Mouse (Mus musculus) adrenal gland, postnatal 25 days (tissue): Measurements from ENCODE around the gene Pdcl2. TPM values are rescaled to one million over a fixed set of nuclear protein-coding genes. Genes with fewer than 3 reads are reported as not detected.

Source experiments
- DNase-seq: peaks from one replicate; pipeline ENCODE4 v3.0.0; 2021; ENCODE audit warnings: mixed read lengths
- long read RNA-seq: library from polyadenylated mRNA; stranded (forward); transcript quantifications from one replicate; pipeline ENCODE4 v2.0.0, GENCODE M21; 2021
- total RNA-seq: library from RNA; stranded (reverse); gene quantifications from 2 replicates; pipeline ENCODE4 v1.2.3, GENCODE M21; 2021

The Pdcl2 gene
- total RNA-seq = not detected in 2 replicates
- long read RNA-seq = 0 reads

DNA sequence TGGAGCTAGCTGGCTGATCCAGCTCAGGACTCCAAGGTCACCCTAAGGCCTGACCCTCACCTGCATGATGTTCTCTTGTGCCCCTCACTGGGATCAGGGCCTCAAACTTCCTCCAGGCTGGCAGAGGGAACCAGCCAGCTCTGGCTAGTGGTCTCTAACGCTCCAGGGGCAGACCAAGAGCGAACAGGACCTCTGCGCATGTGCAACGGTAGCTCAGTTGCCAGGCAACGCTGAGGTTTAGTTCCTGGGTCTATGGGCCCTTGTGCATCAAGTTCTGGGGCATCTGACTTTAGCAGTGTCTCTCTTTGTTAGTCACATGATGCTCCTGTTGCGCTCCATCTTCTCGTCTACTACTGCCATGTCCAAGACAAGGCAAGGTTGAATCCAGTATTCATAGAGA lies at the start of gene Pdcl2:
Pdcl2 (minus strand) TSS at position 204 of the 400 bp plus-strand sequence.
- no peak for DNase-seq

GRCm38 (mm10) chr5:76379216-76379615 lies 48.3 kb upstream of the Pdcl2 start:
- no peak for DNase-seq

DNA sequence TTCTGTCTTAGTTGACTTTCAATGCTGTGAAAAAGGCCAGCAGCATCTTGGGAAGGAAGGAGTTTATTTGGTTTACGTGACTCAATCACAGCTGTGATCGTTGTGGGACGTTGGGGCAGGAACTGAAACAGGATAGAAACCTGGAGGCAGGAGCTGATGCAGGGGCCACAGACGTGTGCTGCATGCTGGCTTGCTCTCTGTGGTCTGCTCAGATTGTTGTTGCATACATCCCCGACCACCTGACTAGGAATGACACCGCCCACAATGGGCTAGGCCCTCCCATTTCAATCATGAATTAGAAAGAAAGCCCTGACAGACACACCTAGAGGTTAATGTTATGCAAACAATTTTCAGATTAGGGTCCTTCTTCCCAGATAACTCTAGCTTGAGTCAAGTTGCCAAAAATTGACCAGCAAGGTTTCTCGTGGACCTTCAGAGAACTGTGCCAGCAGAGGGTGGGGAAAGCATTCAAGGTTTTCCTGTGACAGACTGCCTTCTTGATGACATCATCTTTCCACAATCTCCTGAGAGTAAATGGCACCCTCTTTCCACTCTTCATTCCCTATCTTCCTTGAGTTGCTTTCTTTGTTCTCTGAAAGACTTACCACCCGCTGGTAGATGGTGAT lies 38.4 kb upstream of the Pdcl2 start:
- DNase-seq = peak; percentile 10

GRCm38 (mm10) chr5:76365406-76365805 lies 34.5 kb upstream of the Pdcl2 start:
- no peak for DNase-seq

GRCm38 (mm10) chr5:76363453-76364104 lies 32.6 kb upstream of the Pdcl2 start, which contains the start of gene Nmu:
Nmu (minus strand) TSS chr5:76363788.
- peak; percentile 8 for DNase-seq

GRCm38 (mm10) chr5:76360786-76361185 lies 29.8 kb upstream of the Pdcl2 start:
- no peak for DNase-seq

GRCm38 (mm10) chr5:76360057-76360456 lies 29.1 kb upstream of the Pdcl2 start:
- no peak for DNase-seq

DNA sequence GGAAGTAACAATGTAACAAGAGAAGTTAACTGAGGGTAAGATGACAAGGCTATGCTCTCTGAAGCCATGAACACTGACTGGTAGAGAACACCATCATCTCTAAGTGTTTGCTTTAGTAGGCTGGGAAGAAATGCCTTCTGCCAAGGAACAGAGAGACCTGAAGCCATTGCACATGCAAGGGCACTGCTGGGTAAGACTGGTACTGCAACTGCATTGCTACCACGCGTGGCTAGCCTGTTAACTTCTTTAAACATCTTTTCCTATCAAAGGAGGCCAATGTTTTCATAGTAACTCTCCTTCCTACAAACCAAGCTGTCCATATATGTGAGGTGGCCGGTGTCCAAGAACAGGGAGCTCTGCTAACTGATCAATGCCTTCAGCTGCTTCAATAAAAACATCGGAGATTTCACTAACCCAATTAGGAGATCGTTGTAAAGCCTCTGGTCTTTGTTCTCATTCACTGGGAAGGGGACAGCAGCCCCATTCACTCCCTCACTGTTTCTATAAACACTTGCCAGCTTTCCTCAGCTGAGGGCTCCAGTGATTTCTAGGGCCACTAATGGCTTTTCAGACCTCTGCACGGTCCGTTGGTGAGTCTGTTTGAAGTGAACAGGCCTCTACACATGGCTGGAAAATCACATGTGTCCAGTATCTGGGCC lies 21.1 kb upstream of the Pdcl2 start:
- no peak for DNase-seq

- no peak for DNase-seq
Measured at GRCm38 (mm10) chr5:76351537-76351936, 20.6 kb upstream of the Pdcl2 start.

- no peak for DNase-seq
Measured at GRCm38 (mm10) chr5:76346137-76346536, 15.2 kb upstream of the Pdcl2 start.

GRCm38 (mm10) chr5:76340931-76341330 lies 10.0 kb upstream of the Pdcl2 start:
- DNase-seq = no peak

GRCm38 (mm10) chr5:76337100-76337499 lies 6.1 kb upstream of the Pdcl2 start:
- no peak for DNase-seq

DNA sequence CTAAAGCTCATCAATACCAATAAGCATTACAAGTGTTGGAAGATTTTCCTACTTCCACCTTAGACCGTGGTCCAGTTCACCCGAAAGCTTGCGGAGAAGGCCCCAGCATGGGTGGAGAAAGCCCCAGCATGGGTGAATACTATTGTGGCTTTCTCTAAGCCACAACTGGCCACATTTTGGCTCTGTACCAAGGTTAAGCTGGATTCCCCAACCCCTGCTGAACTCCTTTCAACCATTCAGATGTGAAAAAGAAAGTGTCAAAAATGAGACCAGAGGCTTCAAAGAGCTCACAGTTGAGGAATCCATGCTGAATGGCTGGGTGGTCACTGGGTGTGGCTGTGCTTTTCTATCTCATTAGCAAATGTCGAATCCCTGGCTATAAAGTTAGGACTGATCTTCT lies 2.9 kb upstream of the Pdcl2 start:
- DNase-seq = no peak

DNA sequence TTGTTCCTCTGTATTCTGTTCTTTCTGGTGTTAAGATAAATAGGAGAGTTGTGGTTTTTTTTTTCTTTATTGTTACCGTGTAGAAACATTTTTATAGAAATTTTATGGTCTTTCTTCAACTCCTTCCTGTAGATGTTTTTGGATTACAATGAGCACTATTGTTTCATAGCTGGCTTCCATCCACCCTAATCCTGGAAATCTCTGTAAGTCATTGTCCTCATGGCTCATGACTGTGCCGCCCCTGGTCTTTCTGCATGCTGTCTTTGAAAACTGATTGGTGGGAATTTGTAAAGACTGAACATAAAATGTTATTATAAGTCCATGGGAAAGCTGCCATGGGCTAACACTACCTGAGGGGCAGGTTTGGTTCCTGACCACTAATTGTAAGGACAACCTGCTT lies 3.7 kb downstream of the Pdcl2 start:
- DNase-seq = no peak

DNA sequence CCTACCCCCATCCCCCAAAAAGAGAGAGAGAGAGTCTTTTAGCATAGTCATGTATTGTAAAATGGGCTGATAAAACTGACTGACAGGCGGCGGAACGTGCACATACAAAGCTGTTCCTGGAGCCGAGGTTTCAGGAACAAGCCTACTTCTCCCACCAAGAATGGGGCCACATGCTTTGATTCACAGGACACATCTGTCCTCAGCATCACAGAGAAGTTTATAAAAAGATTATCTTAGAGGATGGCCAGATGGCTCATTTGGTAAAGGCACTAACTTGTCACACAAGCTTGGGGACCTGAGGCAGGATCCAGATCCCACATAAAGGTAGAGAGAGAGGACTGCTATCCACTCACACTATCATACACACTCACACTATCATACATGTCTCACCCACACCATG lies 5.8 kb downstream of the Pdcl2 start:
- no peak for DNase-seq

- no peak for DNase-seq
Measured at GRCm38 (mm10) chr5:76321249-76322196, 9.4 kb downstream of the Pdcl2 start.

GRCm38 (mm10) chr5:76308206-76308605 lies 22.8 kb downstream of the Pdcl2 start:
- DNase-seq = no peak

GRCm38 (mm10) chr5:76306261-76306660 lies 24.7 kb downstream of the Pdcl2 start:
- DNase-seq = no peak

DNA sequence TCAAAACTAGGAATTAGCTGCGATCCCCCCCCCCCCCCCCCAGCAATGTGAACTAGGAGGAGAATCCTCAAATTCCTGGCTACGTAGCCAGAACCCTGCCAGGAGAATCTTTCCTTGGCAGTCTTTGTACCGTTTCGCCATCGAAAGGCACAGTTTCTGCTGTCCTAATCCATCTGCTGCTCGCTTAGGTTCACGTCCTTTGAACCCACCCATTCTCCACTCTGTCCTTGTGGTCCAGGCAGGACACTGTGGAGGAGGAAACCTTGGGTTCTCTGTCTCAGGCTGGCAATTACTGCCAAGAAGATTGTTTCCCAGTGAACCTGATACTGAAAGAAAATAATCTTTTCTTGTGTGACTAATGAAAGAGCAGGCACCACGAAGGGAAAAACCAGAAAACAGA lies 25.3 kb downstream of the Pdcl2 start:
- DNase-seq = peak; percentile 7

DNA sequence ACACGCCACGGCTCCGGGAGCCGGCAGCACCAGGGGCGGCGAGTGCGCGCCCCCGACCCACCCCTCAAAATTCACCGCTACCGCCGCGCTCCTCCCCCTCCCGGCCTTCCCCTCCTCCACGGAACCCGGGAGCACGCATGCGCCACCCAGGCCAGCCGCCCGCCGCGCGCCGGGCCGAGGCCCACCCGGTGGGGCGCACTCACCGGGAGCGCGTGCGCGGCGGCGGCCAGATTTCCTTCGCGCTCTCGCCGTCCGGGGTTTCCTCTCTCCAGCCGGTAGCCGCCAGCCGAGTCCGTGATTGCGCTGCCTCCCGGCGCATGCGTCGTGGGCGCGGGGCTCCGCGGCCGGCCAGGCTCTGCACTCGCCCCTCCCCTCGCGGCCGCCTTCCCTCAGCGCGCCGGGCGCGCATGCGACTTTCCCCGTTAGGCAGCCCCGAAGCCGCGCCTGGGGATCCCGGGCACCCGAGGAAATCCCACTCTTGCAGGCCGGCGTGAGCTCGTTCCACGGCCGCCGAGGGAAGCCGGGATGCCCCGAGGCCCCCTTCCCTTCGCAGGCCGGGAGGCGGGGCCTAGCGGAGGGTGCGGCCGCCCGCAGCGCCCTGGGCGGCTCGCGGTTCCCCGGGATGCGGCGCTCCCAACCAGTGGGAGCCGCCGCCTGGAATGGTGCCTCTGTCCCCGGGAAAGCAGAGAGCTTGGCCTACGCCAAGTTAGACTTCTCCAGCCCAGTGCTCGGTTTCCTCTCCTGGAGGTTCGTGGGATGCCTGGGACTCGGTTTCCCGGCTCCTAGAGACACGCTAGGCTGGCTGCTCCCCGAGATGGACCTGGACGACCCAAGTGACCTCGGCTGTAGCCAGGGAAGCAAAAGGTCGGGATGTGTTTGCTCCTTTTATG lies 26.3 kb downstream of the Pdcl2 start, which contains the start of gene Clock:
Clock (minus strand) TSS at position 341 of the 890 bp plus-strand sequence.
- DNase-seq = peak; percentile 92
